Mouse (Mus musculus) adrenal gland, adult (tissue): ENCODE data around the gene Pdia3.
A peak's percentile ranks its signal among the peaks of the same experiment; 100 is the strongest.
"Not testable (repeated sequence)": the region's sequence is repeated elsewhere in the genome, so short reads cannot be mapped to it uniquely, and the experiment has no call there.

Experiments used
- DNase-seq, 2 experiments: peaks; one replicate each; pipeline ENCODE4 v3.0.0; 2022 to 2023; ENCODE audit warnings: low spot score in 1 of 2; ENCODE audit not compliant: inconsistent age in 2 of 2

Pdia3 gene

DNA sequence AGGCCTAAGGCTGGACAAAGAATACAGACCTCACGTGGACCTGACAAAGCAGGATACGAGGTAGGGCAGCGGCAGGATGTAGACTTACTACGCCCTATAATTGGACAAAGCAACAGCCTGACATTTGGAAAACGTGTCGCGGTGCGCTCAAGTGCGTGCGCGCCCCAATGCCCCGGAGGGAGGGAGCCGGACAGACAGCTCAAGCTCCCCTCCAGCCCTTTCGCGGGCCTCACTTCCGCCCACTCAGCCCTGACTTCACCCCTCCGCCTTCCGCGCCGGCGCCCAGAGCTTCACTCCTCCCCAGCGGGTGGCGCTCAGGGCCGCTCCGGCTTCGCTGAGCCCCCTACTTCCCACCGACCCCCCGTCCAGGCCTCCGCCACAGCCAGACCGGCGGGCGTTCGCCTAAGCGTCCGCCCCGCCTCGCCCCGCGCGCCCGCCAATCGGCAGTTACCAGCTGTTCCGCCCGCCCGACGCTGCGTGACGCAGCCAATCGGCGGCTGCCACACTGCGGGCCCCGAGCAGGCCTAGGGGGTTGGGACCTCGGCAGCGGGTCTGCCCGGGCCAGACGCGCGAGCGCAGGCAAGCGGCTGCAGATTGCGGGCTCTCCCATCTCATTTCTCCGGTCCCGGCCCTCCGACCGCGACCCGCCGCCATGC lies at the start of gene Pdia3, which contains the start of gene Catsper2:
TSS of gene Pdia3 (plus strand) at position 389 of the 656 bp plus-strand sequence.
TSS of gene Catsper2 (minus strand) at position 406 of the 656 bp plus-strand sequence.
- peak; percentile 98 to 99 for DNase-seq

- DNase-seq, result no peak
Observed at GRCm38 (mm10) chr2:121368831-121369230, 44.7 kb upstream of the Pdia3 start.

DNA sequence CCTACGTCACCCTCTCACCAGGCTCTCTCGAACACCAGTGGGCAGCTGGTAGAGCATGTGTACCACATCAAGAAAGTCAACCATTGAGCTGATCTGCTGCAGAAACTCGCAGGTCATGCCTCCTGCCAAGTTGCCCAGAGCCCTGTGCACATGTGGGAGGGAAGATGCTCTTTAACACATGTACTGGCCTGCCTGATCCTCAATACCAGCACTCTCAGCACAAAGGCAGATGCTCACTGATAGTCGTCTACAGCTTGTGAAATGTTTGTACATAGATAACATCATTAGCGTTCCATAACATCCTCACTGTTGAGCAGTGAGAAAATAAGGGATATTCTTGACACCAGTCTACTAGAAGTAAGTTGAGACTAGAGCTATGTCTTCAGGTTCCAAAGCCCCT lies 42.7 kb upstream of the Pdia3 start:
- DNase-seq, result no peak

DNA sequence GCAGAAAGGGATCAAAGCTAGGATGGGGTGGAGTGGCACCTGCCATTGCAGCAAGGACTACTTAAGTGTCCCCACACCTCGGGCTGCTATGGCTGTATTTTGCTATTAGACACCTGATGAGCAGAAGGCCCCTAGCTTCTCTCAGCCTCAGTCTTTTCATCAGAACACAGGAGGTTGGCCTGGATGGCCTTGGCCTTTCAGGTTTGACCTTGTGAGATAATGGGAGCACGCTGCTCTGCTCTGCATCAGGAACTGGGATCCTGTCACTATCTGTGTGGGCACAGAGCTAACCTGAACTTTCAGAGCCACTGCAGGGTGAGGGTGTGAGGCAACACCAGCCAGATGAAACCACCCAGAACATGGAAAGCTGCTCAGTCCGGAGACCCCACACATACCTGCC lies 41.3 kb upstream of the Pdia3 start:
- DNase-seq, result peak; percentile 70 to 75

- no peak for DNase-seq
Observed at GRCm38 (mm10) chr2:121374766-121375165, 38.8 kb upstream of the Pdia3 start.

DNA sequence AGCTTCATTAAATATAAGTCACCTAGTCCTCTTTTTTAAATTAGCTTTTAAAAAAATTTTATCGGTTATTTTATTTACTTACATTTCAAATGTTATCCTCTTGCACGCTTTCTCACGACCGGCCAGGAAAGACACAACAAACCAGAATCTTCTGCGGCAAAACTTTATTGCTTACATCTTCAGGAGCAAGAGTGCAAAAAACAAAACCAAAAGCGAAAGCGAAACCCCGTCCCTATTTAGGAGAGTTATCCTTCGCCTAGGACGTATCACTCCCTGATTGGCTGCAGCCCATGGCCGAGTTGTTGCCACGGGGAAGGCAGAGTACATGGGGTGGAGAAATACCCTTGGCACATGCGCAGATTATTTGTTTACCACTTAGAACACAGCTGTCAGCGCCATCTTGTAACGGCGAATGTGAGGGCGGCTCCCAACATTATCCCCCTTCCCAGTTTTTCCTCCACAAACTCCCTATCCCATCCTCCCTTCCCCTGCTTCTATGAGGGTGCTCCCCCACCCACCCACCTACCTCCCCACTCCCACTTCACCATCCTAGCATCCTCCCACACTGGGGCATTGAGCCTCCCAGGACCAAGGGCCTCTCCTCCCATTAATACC lies 26.5 kb upstream of the Pdia3 start, which contains the start of gene Strc:
TSS of gene Strc (minus strand) at position 208 of the 615 bp plus-strand sequence.
- DNase-seq, result not testable (repeated sequence)

- peak; percentile 73 to 93 for DNase-seq
Observed at GRCm38 (mm10) chr2:121396624-121397023, 17.0 kb upstream of the Pdia3 start.

GRCm38 (mm10) chr2:121403296-121403695 lies 10.3 kb upstream of the Pdia3 start:
- no peak for DNase-seq

- DNase-seq, result peak; percentile 37 to 70
Observed at GRCm38 (mm10) chr2:121408160-121408559, 5.4 kb upstream of the Pdia3 start.

- peak in 1 of 2 experiments; percentile 68 for DNase-seq
Observed at GRCm38 (mm10) chr2:121412843-121413386, 660 bp upstream of the Pdia3 start.

DNA sequence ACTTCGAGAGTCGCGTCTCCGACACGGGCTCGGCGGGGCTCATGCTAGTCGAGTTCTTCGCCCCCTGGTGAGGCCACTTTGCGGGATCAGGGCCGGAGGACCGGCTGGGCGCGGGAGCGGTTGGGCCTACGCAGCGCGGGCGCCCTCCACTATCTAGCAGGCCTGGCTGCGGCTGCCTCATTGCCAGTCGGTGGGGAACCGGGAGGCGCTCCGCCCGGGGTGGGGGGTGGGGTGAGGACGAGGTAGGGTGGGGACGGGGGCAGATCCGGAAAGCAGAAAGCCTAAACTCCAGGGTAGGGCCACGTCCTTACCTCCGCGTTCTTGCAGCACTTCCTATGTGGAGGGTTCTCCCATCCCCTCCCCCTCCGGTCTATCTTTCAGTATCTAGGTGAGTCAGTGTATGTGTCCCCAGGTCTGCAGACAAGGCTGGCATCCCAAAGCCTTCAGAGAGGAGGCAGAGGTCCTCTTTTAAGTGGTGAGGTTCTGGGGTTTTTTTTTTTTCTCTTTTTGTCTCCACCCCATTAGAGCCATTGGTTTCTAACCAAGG lies 637 bp downstream of the Pdia3 start:
- peak; percentile 59 to 84 for DNase-seq

GRCm38 (mm10) chr2:121415103-121415502 lies 1.5 kb downstream of the Pdia3 start:
- peak in 1 of 2 experiments; percentile 50 for DNase-seq

GRCm38 (mm10) chr2:121415591-121415990 lies 2.0 kb downstream of the Pdia3 start:
- no peak for DNase-seq

GRCm38 (mm10) chr2:121416356-121416755 lies 2.8 kb downstream of the Pdia3 start:
- no peak for DNase-seq

- no peak for DNase-seq
Observed at GRCm38 (mm10) chr2:121418476-121418875, 4.9 kb downstream of the Pdia3 start.

DNA sequence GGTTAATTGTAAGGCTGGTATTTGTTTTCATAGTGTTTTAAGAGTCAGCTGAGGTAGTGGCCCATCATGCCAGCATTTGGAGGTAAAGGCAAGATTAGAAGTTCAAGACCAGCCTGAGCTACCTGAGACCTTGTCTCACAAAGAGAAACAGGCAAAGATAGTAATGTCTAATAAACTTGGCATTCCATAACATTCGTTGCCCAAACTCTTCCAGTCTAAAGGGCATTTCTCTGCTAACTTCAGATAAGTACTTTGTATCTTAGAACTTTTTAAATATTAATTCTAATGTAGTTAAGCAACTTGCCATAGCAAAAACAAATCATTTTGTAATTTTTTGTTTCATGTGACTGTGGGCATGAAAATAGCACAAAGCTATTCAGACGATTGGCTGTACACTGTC lies 9.6 kb downstream of the Pdia3 start:
- DNase-seq, result no peak

GRCm38 (mm10) chr2:121425890-121426289 lies 12.3 kb downstream of the Pdia3 start:
- no peak for DNase-seq

DNA sequence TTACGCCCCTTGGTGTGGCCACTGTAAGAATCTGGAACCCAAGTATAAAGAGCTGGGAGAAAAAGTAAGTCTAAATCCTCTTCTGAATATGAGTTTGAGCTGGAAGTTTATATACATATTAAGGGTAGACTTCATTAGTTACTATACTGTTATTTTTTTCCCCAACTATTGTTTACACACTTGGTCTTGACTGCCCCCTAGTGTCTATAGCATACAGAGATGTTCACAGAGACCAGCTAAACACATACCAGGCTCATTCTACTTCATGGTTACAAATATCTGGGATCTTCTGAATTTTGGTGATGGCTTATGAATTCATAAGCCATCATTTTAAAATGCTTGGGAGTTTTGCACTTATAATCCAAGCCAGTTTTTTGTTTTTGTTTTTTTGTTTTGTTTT lies 21.3 kb downstream of the Pdia3 start:
- DNase-seq, result no peak

DNA sequence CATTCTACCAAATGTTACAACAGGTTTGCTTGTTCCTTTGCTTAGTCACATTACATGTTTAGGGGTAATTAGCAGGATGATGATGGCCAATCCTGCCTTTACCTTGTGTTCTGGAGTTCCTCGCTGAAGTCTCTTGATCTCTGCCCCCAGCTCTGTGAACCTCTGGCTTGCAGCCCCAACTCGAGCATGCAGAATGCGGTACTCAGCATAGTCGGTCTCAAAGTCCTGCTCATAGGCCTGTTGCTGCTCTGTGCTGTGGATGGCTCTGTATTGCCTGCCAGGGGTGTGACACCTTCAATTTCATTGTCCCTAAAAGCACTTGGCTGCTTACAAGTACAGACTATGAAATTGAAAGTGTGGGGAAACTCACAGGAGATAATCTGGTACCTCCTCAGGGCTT lies 26.2 kb downstream of the Pdia3 start:
- DNase-seq, result no peak

GRCm38 (mm10) chr2:121440834-121441605 lies 27.4 kb downstream of the Pdia3 start:
- DNase-seq, result no peak

DNA sequence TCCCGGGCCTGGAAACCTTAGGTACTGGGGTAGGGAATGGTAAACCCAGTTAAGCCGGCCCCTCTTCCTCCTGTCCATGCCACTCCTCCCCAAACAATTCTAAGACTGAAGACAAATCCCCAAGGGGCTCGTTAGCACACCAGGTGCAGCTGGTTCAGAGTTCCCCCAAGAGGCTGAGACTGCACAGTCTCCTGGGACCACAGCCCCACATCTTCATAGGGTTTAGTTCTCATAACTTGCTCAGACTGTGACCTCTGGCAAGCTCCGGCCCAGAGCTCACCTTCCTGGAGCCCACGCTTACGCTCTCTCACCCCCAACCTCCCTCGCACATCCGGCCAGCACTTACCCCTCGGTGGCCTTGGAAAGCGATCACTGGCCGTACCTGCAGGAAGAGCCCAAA lies 28.2 kb downstream of the Pdia3 start:
- DNase-seq, result peak in 1 of 2 experiments; percentile 41
